Mouse (Mus musculus): Measurements from ENCODE around the gene Trim62. TPM values are rescaled to one million over a fixed set of nuclear protein-coding genes. Genes with fewer than 3 reads are reported as not detected.

The Trim62 gene
- polyA plus RNA-seq (2014; fragmentation: Illumina TruSeq; extraction: RNeasy Lipid Tissue Mini Kit (QIAGEN cat#74804); ENCODE audit: low read depth, low replicate concordance), result 0.26 TPM

DNA sequence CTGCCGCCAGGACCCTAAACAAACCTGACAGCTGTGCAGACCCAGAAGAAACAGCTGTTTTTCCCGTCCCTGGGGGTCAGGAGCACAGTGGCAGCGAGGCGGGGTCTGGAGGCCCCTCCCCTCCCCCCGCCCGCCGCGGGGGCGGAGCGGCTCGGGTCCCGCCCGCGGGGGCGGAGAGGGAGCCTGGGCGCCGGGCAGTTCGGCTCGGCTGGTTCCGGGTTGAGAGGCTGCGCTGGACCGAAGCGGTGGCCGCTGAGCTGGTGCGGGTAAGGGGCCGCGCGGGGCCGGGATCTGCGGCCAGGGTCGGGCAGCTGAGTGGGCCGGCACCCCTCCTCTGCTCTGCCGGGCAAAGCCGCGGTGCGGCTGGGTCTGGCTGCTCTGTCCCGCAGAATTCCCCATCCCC, at the start of gene Trim62:
Trim62 (plus strand) TSS at position 202 of the 403 bp plus-strand sequence.

Other genes starting within 250 kb of the Trim62 start
- gene Phc2, start 228.9 kb upstream of the Trim62 start, polyA plus RNA-seq (2014; fragmentation: Illumina TruSeq; extraction: RNeasy Lipid Tissue Mini Kit (QIAGEN cat#74804); ENCODE audit: low read depth, low replicate concordance), result 1.1 TPM
- not detected for gene A3galt2, start 128.2 kb upstream of the Trim62 start, polyA plus RNA-seq (2014; fragmentation: Illumina TruSeq; extraction: RNeasy Lipid Tissue Mini Kit (QIAGEN cat#74804); ENCODE audit: low read depth, low replicate concordance)
- gene Zfp362, start 77.5 kb upstream of the Trim62 start, polyA plus RNA-seq (2014; fragmentation: Illumina TruSeq; extraction: RNeasy Lipid Tissue Mini Kit (QIAGEN cat#74804); ENCODE audit: low read depth, low replicate concordance), result 1.7 TPM
- not detected for gene Azin2, start 78.9 kb downstream of the Trim62 start, polyA plus RNA-seq (2014; fragmentation: Illumina TruSeq; extraction: RNeasy Lipid Tissue Mini Kit (QIAGEN cat#74804); ENCODE audit: low read depth, low replicate concordance)
- gene Ak2, start 108.4 kb downstream of the Trim62 start, polyA plus RNA-seq (2014; fragmentation: Illumina TruSeq; extraction: RNeasy Lipid Tissue Mini Kit (QIAGEN cat#74804); ENCODE audit: low read depth, low replicate concordance), result 97.6 TPM
- 11.2 TPM for gene Rnf19b, start 174.7 kb downstream of the Trim62 start, polyA plus RNA-seq (2014; fragmentation: Illumina TruSeq; extraction: RNeasy Lipid Tissue Mini Kit (QIAGEN cat#74804); ENCODE audit: low read depth, low replicate concordance)
- not detected for gene Tmem54, start 222.0 kb downstream of the Trim62 start, polyA plus RNA-seq (2014; fragmentation: Illumina TruSeq; extraction: RNeasy Lipid Tissue Mini Kit (QIAGEN cat#74804); ENCODE audit: low read depth, low replicate concordance)
- gene Hpca, start 238.5 kb downstream of the Trim62 start, polyA plus RNA-seq (2014; fragmentation: Illumina TruSeq; extraction: RNeasy Lipid Tissue Mini Kit (QIAGEN cat#74804); ENCODE audit: low read depth, low replicate concordance), result not detected

Measured in liver, adult 10 weeks (tissue).